Mouse (Mus musculus): Measurements from ENCODE around the gene Gm11444.

GRCm38 (mm10) chr11:85830901-85831341, 19.2 kb downstream of the Gm11444 start:
- TF ChIP-seq CTCF (IDR thresholded peaks at IDR 0.05; ENCODE audit: borderline replicate concordance, insufficient read depth, low read length) (0 out of 2 replicates have a peak, but pooled peaks have one; percentile 17), POLR2A (IDR thresholded peaks at IDR 0.05; ENCODE audit: low read depth, low read length) (no peak)
